Mouse (Mus musculus) thymus, adult 2 months (tissue): ENCODE data around the gene Gm18596.

Experiments
- CTCF ChIP-seq: fragments of 200-500 bp; IDR thresholded peaks from 2 replicates; pipeline ENCODE4 v1.5.1; 2012; ENCODE audit warnings: mild to moderate bottlenecking, control low read depth, low read length, moderate library complexity, borderline replicate concordance; ENCODE audit not compliant: control insufficient read depth, poor library complexity, insufficient read depth; ENCODE audit errors: extremely low read depth
- POLR2A ChIP-seq: fragments of 200-500 bp; IDR thresholded peaks from 2 replicates; pipeline ENCODE4 v1.6.1; 2012; ENCODE audit warnings: mild to moderate bottlenecking, low read length, control low read depth, moderate library complexity; ENCODE audit not compliant: control insufficient read depth, poor library complexity, insufficient read depth; ENCODE audit errors: extremely low read depth

GRCm38 (mm10) chr10:77697133-77697532, 45.3 kb downstream of the Gm18596 start, which contains the start of gene Gm9508:
- TF ChIP-seq POLR2A, result no peak
- no peak for TF ChIP-seq CTCF
